In genomic region chr1:137262806-137263370, GRCm38 (mm10) we compare ENCODE assay signal across 13 mouse cellular contexts.
"Had no signal": no experiment of that assay in that cellular context is flagged by ENCODE, and none has a peak within 500 bp of the region (broad histone marks: within the 10 kb centered on the region; RNA-seq: fewer than 3 reads in every experiment).

No protein-coding gene starts in this region.

- H3K9ac ChIP-seq: limb, embryonic 12.5 days; liver, embryonic 13.5 days; liver, postnatal 0 days; lung, embryonic 15.5 days; neural tube, embryonic 13.5 days; stomach, embryonic 15.5 days had no signal

- ATAC-seq: liver, postnatal 0 days had no signal

- DNase-seq: kidney, adult 8-10 months; kidney, postnatal 25 days; liver; liver, embryonic 13.5 days; liver, postnatal 0 days; lung, postnatal 14 days; thymus, adult 2 months; thymus, postnatal 25 days had no signal

- H3K4me1 ChIP-seq: liver, embryonic 13.5 days; lung, embryonic 15.5 days; stomach, embryonic 15.5 days had no signal

- H3K27me3 ChIP-seq: limb, embryonic 12.5 days; liver, embryonic 13.5 days; lung, embryonic 15.5 days; neural tube, embryonic 13.5 days; stomach, embryonic 15.5 days had no signal

- H3K27ac ChIP-seq: limb, embryonic 12.5 days; liver, embryonic 13.5 days; lung, embryonic 15.5 days; macrophage; neural tube, embryonic 13.5 days; stomach, embryonic 15.5 days had no signal

- H3K4me3 ChIP-seq: limb, embryonic 12.5 days; liver, embryonic 13.5 days; lung, embryonic 15.5 days; neural tube, embryonic 13.5 days; stomach, embryonic 15.5 days had no signal

- H3K9me3 ChIP-seq: limb, embryonic 12.5 days; liver, embryonic 13.5 days; lung, embryonic 15.5 days; neural tube, embryonic 13.5 days; stomach, embryonic 15.5 days had no signal

- H3K4me2 ChIP-seq: limb, embryonic 12.5 days; liver, embryonic 13.5 days; lung, embryonic 15.5 days; neural tube, embryonic 13.5 days; stomach, embryonic 15.5 days had no signal

- H3K36me3 ChIP-seq: limb, embryonic 12.5 days; liver, embryonic 13.5 days; lung, embryonic 15.5 days; neural tube, embryonic 13.5 days; stomach, embryonic 15.5 days had no signal
